Mouse (Mus musculus): ENCODE measurements around the gene Oosp3.

DNA sequence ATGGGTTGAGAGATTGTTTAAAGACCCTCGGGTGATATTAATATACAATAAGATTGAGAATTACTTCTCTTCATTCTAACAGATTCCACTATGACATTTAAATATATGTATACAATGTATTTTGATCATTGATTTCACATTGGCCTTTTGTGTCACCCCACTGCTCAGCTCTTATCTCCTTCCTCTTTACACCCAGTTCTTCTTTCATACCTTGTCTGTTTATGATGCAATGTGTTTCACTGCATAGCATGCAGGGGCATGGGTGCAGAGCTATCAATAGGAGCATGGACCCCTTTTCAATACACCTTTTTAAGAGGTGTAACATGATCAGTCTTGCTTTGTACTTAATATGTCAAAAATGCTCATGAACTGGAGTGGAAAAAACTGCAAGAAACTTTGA lies 33.4 kb downstream of the Oosp3 start:
- TF ChIP-seq CTCF (IDR thresholded peaks at IDR 0.05; ENCODE audit: borderline replicate concordance, insufficient read depth, low read depth, low read length) (no peak), POLR2A (IDR thresholded peaks at IDR 0.05; ENCODE audit: borderline replicate concordance, insufficient read depth, low read length) (no peak)

All from cerebellum, adult 2 months (tissue).